Mouse (Mus musculus) cerebellum, adult 2 months (tissue): ENCODE results near the gene Trank1.

Source experiments
- CTCF ChIP-seq: fragments of 200-500 bp; IDR thresholded peaks from 2 replicates; pipeline ENCODE4 v1.5.1; 2011; ENCODE audit warnings: low read depth, mild to moderate bottlenecking, control low read depth, low read length, moderate library complexity, borderline replicate concordance; ENCODE audit not compliant: insufficient read depth
- POLR2A ChIP-seq: fragments of 200-500 bp; IDR thresholded peaks from 2 replicates; pipeline ENCODE4 v1.6.1; 2011; ENCODE audit warnings: low read length, control low read depth, borderline replicate concordance; ENCODE audit not compliant: insufficient read depth

DNA sequence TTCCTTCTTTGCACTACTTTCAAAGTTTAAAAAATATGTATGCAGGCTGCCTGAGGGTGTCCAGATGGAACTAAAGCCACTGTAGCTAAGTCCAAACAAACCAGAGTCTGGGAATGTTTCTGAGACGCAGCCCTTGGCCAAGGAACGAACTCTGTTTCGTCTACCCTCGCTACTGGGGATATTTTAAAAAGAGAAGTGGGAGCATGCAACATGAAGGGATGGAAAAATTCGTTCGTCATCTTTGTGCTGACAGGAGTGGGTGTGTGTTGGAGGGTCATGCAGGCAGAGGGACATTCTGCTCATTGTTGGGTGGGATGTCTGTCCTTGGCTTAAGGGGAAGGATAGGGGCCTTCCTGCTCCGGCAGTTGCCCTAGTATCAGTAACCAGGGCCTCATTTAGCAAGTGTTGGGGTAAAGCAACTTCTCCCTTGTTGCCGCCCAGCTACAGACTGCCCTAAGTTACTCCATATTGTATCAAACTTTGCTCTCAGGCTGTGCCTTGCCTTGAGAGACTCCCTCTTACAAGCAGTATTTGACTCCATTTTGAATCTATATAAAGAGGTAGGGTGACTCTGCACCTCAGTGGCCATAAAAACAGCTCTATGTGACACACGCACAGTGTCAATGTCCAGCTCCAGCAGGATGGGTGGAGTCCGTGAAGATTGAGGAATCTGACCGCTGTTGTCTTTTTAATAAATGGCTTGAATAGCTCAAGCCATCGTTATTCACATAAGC lies 93.0 kb downstream of the Trank1 start:
- TF ChIP-seq CTCF: no peak
- TF ChIP-seq POLR2A: no peak
